Mouse (Mus musculus) erythroid progenitor cell, adult 5-6 weeks (primary cell): ENCODE measurements around the gene Pml. TPM values are rescaled to one million over a fixed set of nuclear protein-coding genes. Genes with fewer than 3 reads are reported as not detected.
A peak's percentile ranks its signal among the peaks of the same experiment; 100 is the strongest.

Source experiments
- ATAC-seq: replicated peaks from 2 replicates; pipeline ENCODE4 v1.8.0; 2016; ENCODE audit warnings: moderate number of reproducible peaks, mild to moderate bottlenecking, moderate TSS enrichment, inconsistent platforms; ENCODE audit not compliant: poor library complexity, low FRiP score, severe bottlenecking
- total RNA-seq, 2 experiments: library from RNA; stranded (forward) in 1 of 2; stranded (reverse) in 1 of 2; fragments of 150-400 nt in 1 of 2; fragments of 186-747, 209-891 nt in 1 of 2; gene quantifications; 2 replicates each; pipeline versions ENCODE4 v1.2.3 to v1.2.4; 2015 to 2017; ENCODE audit warnings: low replicate concordance in 2 of 2

Pml gene
- total RNA-seq, 2 experiments from 2014 or later = 113 to 252 TPM

GRCm38 (mm10) chr9:58246083-58246591 lies 3.4 kb downstream of the Pml start:
- peak; percentile 44 for ATAC-seq

GRCm38 (mm10) chr9:58243696-58244095 lies 5.9 kb downstream of the Pml start:
- no peak for ATAC-seq

GRCm38 (mm10) chr9:58242696-58243095 lies 6.9 kb downstream of the Pml start:
- no peak for ATAC-seq

GRCm38 (mm10) chr9:58241780-58242485 lies 7.7 kb downstream of the Pml start:
- ATAC-seq = no peak

- ATAC-seq = no peak
Observed at GRCm38 (mm10) chr9:58234502-58235015, 15.0 kb downstream of the Pml start.

GRCm38 (mm10) chr9:58232374-58232773 lies 17.2 kb downstream of the Pml start:
- ATAC-seq = no peak

GRCm38 (mm10) chr9:58231746-58232145 lies 17.8 kb downstream of the Pml start:
- no peak for ATAC-seq

- no peak for ATAC-seq
Observed at GRCm38 (mm10) chr9:58228777-58229466, 20.7 kb downstream of the Pml start.

GRCm38 (mm10) chr9:58225915-58226913 lies 23.4 kb downstream of the Pml start:
- peak; percentile 68 for ATAC-seq

- ATAC-seq = no peak
Observed at GRCm38 (mm10) chr9:58224356-58224755, 25.2 kb downstream of the Pml start.

- ATAC-seq = peak; percentile 54
Observed at GRCm38 (mm10) chr9:58220218-58220903, 29.2 kb downstream of the Pml start.

GRCm38 (mm10) chr9:58218539-58218938 lies 31.0 kb downstream of the Pml start:
- ATAC-seq = no peak

- no peak for ATAC-seq
Observed at GRCm38 (mm10) chr9:58216402-58216801, 33.2 kb downstream of the Pml start.

GRCm38 (mm10) chr9:58214519-58215180 lies 34.9 kb downstream of the Pml start:
- ATAC-seq = peak; percentile 72

- ATAC-seq = peak; percentile 90
Observed at GRCm38 (mm10) chr9:58213865-58214264, 35.7 kb downstream of the Pml start.

GRCm38 (mm10) chr9:58213377-58213776 lies 36.2 kb downstream of the Pml start:
- peak; percentile 52 for ATAC-seq

- ATAC-seq = no peak
Observed at GRCm38 (mm10) chr9:58210304-58210627, 39.3 kb downstream of the Pml start.

- ATAC-seq = no peak
Observed at GRCm38 (mm10) chr9:58209462-58210303, 39.9 kb downstream of the Pml start.
